Mouse (Mus musculus): ENCODE results near the gene 4933411K16Rik.

DNA sequence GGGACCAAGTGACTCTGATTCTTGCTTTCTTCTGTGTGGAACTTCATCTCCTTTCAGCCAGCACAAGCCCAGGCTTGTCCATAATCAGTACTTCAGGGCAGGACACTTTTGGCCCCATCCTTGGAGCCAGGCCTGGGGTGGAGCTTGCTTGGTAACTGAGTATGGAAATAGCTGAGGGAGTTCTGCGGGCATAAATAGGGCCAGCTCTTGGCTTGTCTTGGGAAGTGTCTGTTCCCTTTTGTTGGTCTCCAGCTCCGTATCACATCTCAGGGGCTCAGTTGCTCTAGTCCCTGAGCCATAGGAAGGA is 29.6 kb upstream of the 4933411K16Rik start:
- TF ChIP-seq POLR2A (IDR thresholded peaks at IDR 0.05; ENCODE audit: insufficient read length, low read depth) (no peak), POLR2AphosphoS2 (IDR thresholded peaks at IDR 0.05; ENCODE audit: insufficient read length, low read depth) (no peak), MAX (IDR thresholded peaks at IDR 0.05; ENCODE audit: low read depth) (no peak), USF1 (IDR thresholded peaks at IDR 0.05; ENCODE audit: low read depth) (no peak), MYOG (IDR thresholded peaks at IDR 0.05; ENCODE audit: control insufficient read depth in 1 of 3, insufficient read depth in 1 of 3, insufficient read length in 2 of 3, low read depth in 2 of 3) (no peak), TCF12 (IDR thresholded peaks at IDR 0.05; ENCODE audit: insufficient read depth, poor library complexity, severe bottlenecking) (no peak), TCF3 (IDR thresholded peaks at IDR 0.05; ENCODE audit: insufficient read length, low read depth) (no peak), CEBPB (IDR thresholded peaks at IDR 0.05; ENCODE audit: insufficient read depth, poor library complexity, severe bottlenecking) (no peak), SRF (IDR thresholded peaks at IDR 0.05; ENCODE audit: control insufficient read depth, insufficient read length, low read depth) (no peak), E2F4 (IDR thresholded peaks at IDR 0.05; ENCODE audit: insufficient read depth) (no peak), REST (IDR thresholded peaks at IDR 0.05; ENCODE audit: insufficient read depth, insufficient read length) (no peak)

Data from myocyte (in vitro differentiated cells).